Mouse (Mus musculus): ENCODE measurements around the gene Itgb2. TPM values are rescaled to one million over a fixed set of nuclear protein-coding genes. Genes with fewer than 3 reads are reported as not detected.
A peak's percentile ranks its signal among the peaks of the same experiment; 100 is the strongest.

Gene Itgb2
- polyA plus RNA-seq, 1 experiment from 2014 or later, result 1.5 TPM

GRCm38 (mm10) chr10:77605908-77606826, 76.1 kb downstream of the Itgb2 start, which contains the start of the genes Sumo3 and Gm49325:
Gene Sumo3 (plus strand): TSS chr10:77606097.
Gene Gm49325 (plus strand): TSS chr10:77606197.
- Histone ChIP-seq H3K27ac (replicated peaks in 1 of 2; ENCODE audit: control insufficient read depth in 1 of 2, insufficient read depth in 1 of 2, low read depth in 2 of 2, low read length in 2 of 2) (peak within 1 kb of the TSS; percentile 96 to 97), H3K9ac (ENCODE audit: low read length) (peak within 1 kb of the TSS; percentile 86), H3K4me1 (ENCODE audit: control insufficient read depth in 2 of 2, insufficient read depth in 2 of 2, low read length in 2 of 2) (peaks cover 15 to 19% of the 10 kb centered on the region in 2 experiments), H3K9me3 (ENCODE audit: control insufficient read depth, low read length) (peaks cover 3% of the 10 kb centered on the region; the same call in 1 of the 2 replicates), H3K36me3 (ENCODE audit: control insufficient read depth, insufficient read depth, low read length) (peaks cover 27% of the 10 kb centered on the region), H3K4me3 (ENCODE audit: control insufficient read depth in 1 of 2, insufficient read depth in 1 of 2, low read depth in 1 of 2, low read length in 2 of 2) (peak within 1 kb of the TSS; percentile 81 to 96), H3K27me3 (ENCODE audit: control insufficient read depth, insufficient read depth, low read length) (no peaks in the 10 kb centered on the region), H3K4me2 (ENCODE audit: low read length) (peak within 1 kb of the TSS; percentile 97)
- WGBS, result 2% methylated on average over 104 of the region's 119 CpGs
- peak; percentile 90 for ATAC-seq (ENCODE audit: insufficient number of reproducible peaks, insufficient read depth, low FRiP score, low read depth)

DNA sequence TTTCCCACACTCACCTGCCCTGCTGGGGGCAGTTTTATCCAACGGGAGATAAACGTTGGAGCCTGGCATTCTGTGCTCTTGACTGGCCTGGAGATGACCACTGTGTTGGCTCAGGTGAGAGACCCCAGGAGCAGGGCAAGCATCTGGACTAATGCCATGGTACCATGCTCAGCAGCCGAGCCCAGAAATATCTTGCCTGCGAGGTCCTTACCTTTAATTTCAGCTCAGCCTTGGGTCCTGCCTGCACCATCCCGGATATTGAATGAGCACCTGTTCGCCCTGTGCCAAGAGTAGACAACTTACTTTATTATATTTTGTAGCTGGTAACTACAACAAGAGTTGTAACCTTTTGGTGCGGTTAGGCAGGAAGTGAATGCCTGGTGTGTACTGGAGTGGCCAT, 76.8 kb downstream of the Itgb2 start:
- 0 out of 2 replicates have a peak, but pooled peaks have one; percentile 0 for ATAC-seq (ENCODE audit: insufficient number of reproducible peaks, insufficient read depth, low FRiP score, low read depth)
- H3K4me1 ChIP-seq (ENCODE audit: control insufficient read depth in 2 of 2, insufficient read depth in 2 of 2, low read length in 2 of 2), result peaks cover 15 to 19% of the 10 kb centered on the region in 2 experiments
- H3K27ac ChIP-seq (replicated peaks in 1 of 2; ENCODE audit: control insufficient read depth in 1 of 2, insufficient read depth in 1 of 2, low read depth in 2 of 2, low read length in 2 of 2), result peak overlapping the region; percentile 82 to 97
- H3K4me3 ChIP-seq (ENCODE audit: control insufficient read depth in 1 of 2, insufficient read depth in 1 of 2, low read depth in 1 of 2, low read length in 2 of 2), result peak overlapping the region; percentile 81 to 96
- peak overlapping the region; percentile 97 for H3K4me2 ChIP-seq (ENCODE audit: low read length)
- H3K9me3 ChIP-seq (ENCODE audit: control insufficient read depth, low read length), result peaks cover 3% of the 10 kb centered on the region; the same call in 1 of the 2 replicates
- peaks cover 34% of the 10 kb centered on the region for H3K36me3 ChIP-seq (ENCODE audit: control insufficient read depth, insufficient read depth, low read length)
- WGBS, result 31% methylated on average over 7 of the region's 7 CpGs
- H3K27me3 ChIP-seq (ENCODE audit: control insufficient read depth, insufficient read depth, low read length), result no peaks in the 10 kb centered on the region
- H3K9ac ChIP-seq (ENCODE audit: low read length), result peak overlapping the region; percentile 86

DNA sequence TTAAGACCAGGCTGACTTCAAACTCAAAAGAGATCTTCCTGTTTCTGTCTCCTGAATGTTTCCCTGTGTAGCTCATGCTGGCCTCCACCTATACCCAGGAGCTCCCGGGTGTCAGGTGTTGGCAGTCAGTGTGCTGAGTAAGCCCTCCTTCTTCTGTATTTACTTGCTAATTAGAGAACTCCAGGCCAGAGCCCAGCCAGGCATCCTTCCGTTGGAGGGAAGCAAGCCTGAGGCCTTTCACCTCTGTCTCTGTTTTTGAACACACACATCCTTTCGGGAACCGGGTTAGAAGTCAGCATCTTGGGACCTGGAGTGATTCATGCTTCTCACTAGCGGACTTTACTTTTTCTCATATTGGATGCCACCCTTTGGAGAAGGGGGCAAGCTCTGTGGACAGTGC, 77.4 kb downstream of the Itgb2 start:
- peaks cover 39% of the 10 kb centered on the region for H3K36me3 ChIP-seq (ENCODE audit: control insufficient read depth, insufficient read depth, low read length)
- peaks cover 15 to 19% of the 10 kb centered on the region in 2 experiments for H3K4me1 ChIP-seq (ENCODE audit: control insufficient read depth in 2 of 2, insufficient read depth in 2 of 2, low read length in 2 of 2)
- no peak for ATAC-seq (ENCODE audit: insufficient number of reproducible peaks, insufficient read depth, low FRiP score, low read depth)
- H3K4me2 ChIP-seq (ENCODE audit: low read length), result peak overlapping the region; percentile 97
- H3K27me3 ChIP-seq (ENCODE audit: control insufficient read depth, insufficient read depth, low read length), result no peaks in the 10 kb centered on the region
- 0 out of 4 replicates have a peak overlapping the region, but pooled peaks of 1 of the 2 experiments have one; percentile 97 for H3K27ac ChIP-seq (replicated peaks in 1 of 2; ENCODE audit: control insufficient read depth in 1 of 2, insufficient read depth in 1 of 2, low read depth in 2 of 2, low read length in 2 of 2)
- H3K9ac ChIP-seq (ENCODE audit: low read length), result peak overlapping the region; percentile 86
- 72% methylated on average over 5 of the region's 5 CpGs for WGBS
- H3K4me3 ChIP-seq (ENCODE audit: control insufficient read depth in 1 of 2, insufficient read depth in 1 of 2, low read depth in 1 of 2, low read length in 2 of 2), result peak overlapping the region in 1 of 2 experiments; percentile 81; a peak in 1 of 4 replicates
- 0 out of 2 replicates have a peak, but pooled peaks cover 3% of the 10 kb centered on the region for H3K9me3 ChIP-seq (ENCODE audit: control insufficient read depth, low read length)

- Histone ChIP-seq H3K4me1 (ENCODE audit: control insufficient read depth in 2 of 2, insufficient read depth in 2 of 2, low read length in 2 of 2) (peaks cover 15 to 25% of the 10 kb centered on the region in 2 experiments), H3K4me3 (ENCODE audit: control insufficient read depth in 1 of 2, insufficient read depth in 1 of 2, low read depth in 1 of 2, low read length in 2 of 2) (no peak overlapping the region), H3K9me3 (ENCODE audit: control insufficient read depth, low read length) (0 out of 2 replicates have a peak, but pooled peaks cover 3% of the 10 kb centered on the region), H3K36me3 (ENCODE audit: control insufficient read depth, insufficient read depth, low read length) (peaks cover 44% of the 10 kb centered on the region), H3K9ac (ENCODE audit: low read length) (no peak overlapping the region), H3K4me2 (ENCODE audit: low read length) (no peak overlapping the region), H3K27ac (replicated peaks in 1 of 2; ENCODE audit: control insufficient read depth in 1 of 2, insufficient read depth in 1 of 2, low read depth in 2 of 2, low read length in 2 of 2) (no peak overlapping the region), H3K27me3 (ENCODE audit: control insufficient read depth, insufficient read depth, low read length) (no peaks in the 10 kb centered on the region)
- WGBS, result 95% methylated on average over 8 of the region's 8 CpGs
- no peak for ATAC-seq (ENCODE audit: insufficient number of reproducible peaks, insufficient read depth, low FRiP score, low read depth)
Observed at GRCm38 (mm10) chr10:77608589-77608988, 78.5 kb downstream of the Itgb2 start.

DNA sequence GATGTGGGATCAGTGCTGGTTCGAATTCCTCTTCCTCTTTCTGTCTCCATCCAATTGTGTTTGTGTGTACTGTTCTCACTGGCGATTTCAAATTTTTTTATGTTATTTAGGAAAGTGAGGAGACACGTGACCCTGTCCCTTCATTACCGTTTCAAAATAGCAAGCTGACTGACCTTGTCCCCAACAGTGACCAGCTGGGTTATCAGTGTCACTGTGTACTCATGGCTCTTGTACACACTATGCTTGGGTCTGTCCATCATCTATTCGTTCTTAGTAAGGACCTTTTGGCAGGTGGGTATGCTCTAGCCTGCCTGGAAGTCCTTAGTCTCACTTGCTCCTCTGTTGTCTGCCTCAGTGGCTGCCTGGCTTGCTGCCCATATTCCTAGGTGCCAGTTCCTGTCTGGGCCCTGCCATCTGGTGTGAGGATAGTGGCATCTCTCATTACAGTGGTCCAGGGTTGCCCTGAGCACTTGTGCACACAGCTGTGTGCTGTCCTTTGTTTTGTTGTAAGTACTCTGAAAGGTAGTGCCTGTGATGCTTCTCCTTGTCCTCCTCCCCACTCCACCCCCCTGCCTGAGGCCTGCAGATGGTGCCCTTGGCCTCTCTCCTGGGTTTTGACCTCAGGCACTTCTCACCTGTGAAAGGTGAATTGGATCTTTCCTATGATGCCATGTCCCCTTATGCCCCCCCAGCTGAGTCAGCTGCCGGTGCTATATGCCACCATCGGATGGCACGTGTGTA, 80.3 kb downstream of the Itgb2 start:
- no peaks in the 10 kb centered on the region for H3K9me3 ChIP-seq (ENCODE audit: control insufficient read depth, low read length)
- 86% methylated on average over 8 of the region's 8 CpGs for WGBS
- no peak overlapping the region for H3K4me2 ChIP-seq (ENCODE audit: low read length)
- H3K27me3 ChIP-seq (ENCODE audit: control insufficient read depth, insufficient read depth, low read length), result no peaks in the 10 kb centered on the region
- peaks cover 61% of the 10 kb centered on the region for H3K36me3 ChIP-seq (ENCODE audit: control insufficient read depth, insufficient read depth, low read length)
- H3K9ac ChIP-seq (ENCODE audit: low read length), result no peak overlapping the region
- no peak for ATAC-seq (ENCODE audit: insufficient number of reproducible peaks, insufficient read depth, low FRiP score, low read depth)
- H3K4me3 ChIP-seq (ENCODE audit: control insufficient read depth in 1 of 2, insufficient read depth in 1 of 2, low read depth in 1 of 2, low read length in 2 of 2), result no peak overlapping the region
- H3K4me1 ChIP-seq (ENCODE audit: control insufficient read depth in 2 of 2, insufficient read depth in 2 of 2, low read length in 2 of 2), result peaks cover 9 to 22% of the 10 kb centered on the region in 2 experiments
- H3K27ac ChIP-seq (replicated peaks in 1 of 2; ENCODE audit: control insufficient read depth in 1 of 2, insufficient read depth in 1 of 2, low read depth in 2 of 2, low read length in 2 of 2), result no peak overlapping the region

- Histone ChIP-seq H3K4me2 (ENCODE audit: low read length) (no peak overlapping the region), H3K4me1 (ENCODE audit: control insufficient read depth in 2 of 2, insufficient read depth in 2 of 2, low read length in 2 of 2) (peaks cover 0 to 9% of the 10 kb centered on the region in 2 experiments; a peak in 1 of 4 replicates), H3K4me3 (ENCODE audit: control insufficient read depth in 1 of 2, insufficient read depth in 1 of 2, low read depth in 1 of 2, low read length in 2 of 2) (no peak overlapping the region), H3K9me3 (ENCODE audit: control insufficient read depth, low read length) (no peaks in the 10 kb centered on the region), H3K9ac (ENCODE audit: low read length) (no peak overlapping the region), H3K36me3 (ENCODE audit: control insufficient read depth, insufficient read depth, low read length) (peaks cover 84% of the 10 kb centered on the region), H3K27ac (replicated peaks in 1 of 2; ENCODE audit: control insufficient read depth in 1 of 2, insufficient read depth in 1 of 2, low read depth in 2 of 2, low read length in 2 of 2) (peak overlapping the region; percentile 20 to 76), H3K27me3 (ENCODE audit: control insufficient read depth, insufficient read depth, low read length) (no peaks in the 10 kb centered on the region)
- peak; percentile 51 for ATAC-seq (ENCODE audit: insufficient number of reproducible peaks, insufficient read depth, low FRiP score, low read depth)
- 65% methylated on average over 3 of the region's 3 CpGs for WGBS
Observed at GRCm38 (mm10) chr10:77613409-77613808, 83.4 kb downstream of the Itgb2 start.
